Mouse (Mus musculus): ENCODE measurements around the gene Pdlim4. TPM values are rescaled to one million over a fixed set of nuclear protein-coding genes. Genes with fewer than 3 reads are reported as not detected.

Gene Pdlim4
- total RNA-seq, 2 experiments from 2014 or later: 5.1 to 5.6 TPM

- DNase-seq (ENCODE audit: low spot score): no peak
Observed at GRCm38 (mm10) chr11:54092188-54092587, 23.4 kb upstream of the Pdlim4 start.

DNA sequence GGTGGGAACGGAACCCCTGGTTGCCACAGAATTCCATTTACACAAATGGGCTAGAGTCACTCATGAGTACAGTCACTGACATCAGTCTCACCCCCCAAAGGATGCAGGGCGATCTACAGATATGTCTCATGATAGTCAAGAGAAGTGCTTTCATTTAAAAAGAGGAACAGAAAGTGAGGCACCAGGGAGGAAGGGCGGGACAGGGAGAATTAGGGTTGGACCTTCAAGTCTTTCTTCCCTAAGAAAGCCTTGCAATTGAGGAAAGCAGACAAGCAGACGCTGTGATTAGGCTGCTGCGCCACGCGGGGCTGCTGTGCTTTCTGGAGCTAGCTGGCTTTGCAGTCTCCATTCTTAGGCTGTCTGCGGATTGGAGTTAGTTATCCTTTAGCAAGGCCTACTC, 22.9 kb upstream of the Pdlim4 start:
- DNase-seq (ENCODE audit: low spot score): peak; percentile 34

- DNase-seq (ENCODE audit: low spot score): peak; percentile 55
Observed at GRCm38 (mm10) chr11:54090091-54090879, 21.5 kb upstream of the Pdlim4 start.

DNA sequence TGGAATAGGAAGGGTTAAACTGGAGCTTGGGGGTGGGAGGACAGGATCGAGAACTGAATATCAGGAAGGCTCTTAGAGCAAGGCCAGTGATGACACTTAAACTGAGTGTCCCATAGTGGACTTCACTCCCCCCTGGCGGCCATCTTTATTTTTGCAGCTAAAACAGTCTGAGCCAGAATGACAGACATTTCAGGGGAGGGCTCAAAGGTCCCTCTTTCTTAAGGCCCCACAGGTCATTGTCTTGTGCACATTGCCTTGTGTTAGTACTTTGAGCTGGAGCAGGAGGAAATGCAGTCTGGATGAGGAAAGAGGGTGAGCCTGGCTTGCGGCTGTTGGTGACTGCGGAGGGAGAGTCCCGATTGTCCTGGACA, 20.1 kb upstream of the Pdlim4 start:
- peak; percentile 91 for DNase-seq (ENCODE audit: low spot score)

- no peak for DNase-seq (ENCODE audit: low spot score)
Observed at GRCm38 (mm10) chr11:54088253-54088946, 19.6 kb upstream of the Pdlim4 start.

DNA sequence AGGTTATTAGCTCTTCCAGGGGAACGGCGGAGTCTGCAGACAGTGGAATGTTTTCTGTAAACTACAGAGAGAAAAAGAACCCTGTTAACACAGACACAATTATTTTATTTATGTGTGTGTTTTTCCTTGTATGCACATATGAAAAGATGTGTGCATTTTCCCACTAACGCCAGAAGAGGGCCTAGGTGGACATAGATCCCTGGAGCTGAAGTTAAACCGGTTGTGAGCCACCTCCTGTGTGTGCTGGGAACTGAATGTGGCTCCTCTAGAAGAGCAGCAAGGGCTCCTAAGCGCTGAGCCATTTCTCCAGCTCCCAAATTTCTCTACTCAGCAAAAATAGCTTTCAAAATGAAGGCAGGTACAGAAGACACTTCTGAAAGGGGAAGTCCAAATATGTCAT, 17.0 kb upstream of the Pdlim4 start:
- DNase-seq (ENCODE audit: low spot score): no peak

GRCm38 (mm10) chr11:54084976-54085375, 16.2 kb upstream of the Pdlim4 start:
- DNase-seq (ENCODE audit: low spot score): no peak

DNA sequence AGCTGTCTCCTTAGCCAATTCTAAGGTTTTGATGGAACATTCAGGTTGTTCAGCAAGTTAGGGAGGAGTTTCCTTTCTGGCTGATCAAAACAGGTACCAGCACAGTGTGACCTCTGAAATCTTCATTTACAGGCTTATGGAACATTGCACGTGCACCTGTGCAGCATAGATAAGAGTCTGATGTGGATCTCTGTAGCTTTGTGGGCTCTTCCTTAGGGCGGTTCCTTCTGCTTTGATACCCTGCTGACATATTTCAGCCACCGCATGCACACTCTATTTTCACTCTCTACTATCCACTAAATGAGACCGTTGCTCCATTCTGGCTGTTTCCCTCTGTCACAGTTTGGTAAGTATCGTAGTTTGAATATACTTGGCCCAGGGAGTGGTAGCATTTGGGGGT, 13.9 kb upstream of the Pdlim4 start:
- no peak for DNase-seq (ENCODE audit: low spot score)

DNA sequence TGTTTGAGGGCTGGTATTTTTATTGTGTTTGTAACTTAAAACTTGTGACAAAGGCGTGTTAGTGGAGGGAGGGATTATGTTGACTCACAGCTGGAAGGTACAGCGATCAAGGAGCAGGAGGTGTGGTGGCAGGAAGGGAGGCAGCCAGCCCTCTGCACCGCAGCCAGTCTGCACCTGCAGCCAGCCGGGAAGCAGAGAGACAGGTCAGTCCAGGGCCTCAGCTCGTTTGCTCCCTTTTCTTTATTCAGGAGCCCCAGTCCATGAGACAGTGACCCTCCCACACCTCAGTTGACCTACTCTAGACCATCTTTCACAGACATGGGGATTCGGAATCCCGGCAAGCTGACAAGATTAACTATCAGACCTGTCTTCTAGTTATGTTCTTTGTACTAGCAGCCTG, 11.6 kb upstream of the Pdlim4 start:
- no peak for DNase-seq (ENCODE audit: low spot score)

- DNase-seq (ENCODE audit: low spot score): peak; percentile 46
Observed at GRCm38 (mm10) chr11:54076101-54076500, 7.3 kb upstream of the Pdlim4 start.

DNA sequence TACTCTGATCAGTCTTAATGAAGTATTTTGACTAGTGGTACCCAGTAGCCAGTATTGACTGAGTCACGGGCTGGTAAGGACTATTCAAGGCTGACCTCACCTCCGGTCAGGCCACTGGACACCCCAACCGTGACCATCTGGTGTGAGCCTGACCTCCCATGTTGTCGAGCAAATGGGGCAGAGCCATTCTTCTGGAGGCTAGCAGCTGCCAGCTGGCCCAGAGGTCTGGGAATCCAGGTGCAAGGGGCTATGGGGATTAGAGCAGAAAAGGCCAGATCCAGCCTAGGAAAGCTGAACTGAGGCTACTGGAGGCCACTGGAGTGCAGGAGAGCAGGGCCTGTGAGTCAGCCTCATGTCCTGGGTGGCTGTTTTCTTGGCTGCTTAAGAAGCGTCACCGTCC, 6.5 kb upstream of the Pdlim4 start:
- DNase-seq (ENCODE audit: low spot score): peak; percentile 48

GRCm38 (mm10) chr11:54073291-54073690, 4.5 kb upstream of the Pdlim4 start:
- DNase-seq (ENCODE audit: low spot score): no peak

- DNase-seq (ENCODE audit: low spot score): peak; percentile 56
Observed at GRCm38 (mm10) chr11:54071726-54072445, 3.1 kb upstream of the Pdlim4 start.

GRCm38 (mm10) chr11:54067996-54068519, 756 bp downstream of the Pdlim4 start:
- DNase-seq (ENCODE audit: low spot score): no peak

DNA sequence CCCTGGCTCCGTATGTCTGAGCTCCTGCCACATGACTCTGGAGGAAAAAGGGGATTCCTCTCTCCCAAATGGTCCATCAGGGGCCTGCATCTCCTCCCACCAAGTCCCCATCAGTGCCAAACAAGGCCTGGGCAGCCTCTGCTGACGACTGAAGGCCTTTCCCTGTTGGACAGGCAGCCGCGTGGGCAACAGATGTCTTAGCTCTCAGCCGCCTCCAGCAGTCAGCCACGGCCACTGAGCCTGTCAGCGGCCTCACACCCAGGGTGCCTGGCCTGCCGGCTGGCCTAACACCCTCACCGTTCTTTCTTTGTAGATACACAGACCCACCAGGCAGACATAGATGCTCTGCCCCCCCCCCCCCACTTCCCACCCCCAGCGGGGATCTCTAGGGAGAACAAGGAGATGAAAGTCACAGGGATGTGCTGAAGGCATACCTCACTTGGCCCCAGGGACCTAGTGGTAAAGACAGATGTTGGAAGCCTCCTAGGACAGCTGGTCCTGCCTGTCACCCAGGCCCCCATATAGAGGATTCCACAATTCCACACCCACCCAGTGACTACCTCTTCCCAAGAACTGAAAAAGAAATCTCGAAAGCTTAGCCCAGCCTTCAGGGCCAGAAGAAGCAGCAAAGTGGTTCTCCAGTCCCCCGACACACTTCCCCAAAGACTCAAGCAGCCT, 1.4 kb downstream of the Pdlim4 start:
- no peak for DNase-seq (ENCODE audit: low spot score)

DNA sequence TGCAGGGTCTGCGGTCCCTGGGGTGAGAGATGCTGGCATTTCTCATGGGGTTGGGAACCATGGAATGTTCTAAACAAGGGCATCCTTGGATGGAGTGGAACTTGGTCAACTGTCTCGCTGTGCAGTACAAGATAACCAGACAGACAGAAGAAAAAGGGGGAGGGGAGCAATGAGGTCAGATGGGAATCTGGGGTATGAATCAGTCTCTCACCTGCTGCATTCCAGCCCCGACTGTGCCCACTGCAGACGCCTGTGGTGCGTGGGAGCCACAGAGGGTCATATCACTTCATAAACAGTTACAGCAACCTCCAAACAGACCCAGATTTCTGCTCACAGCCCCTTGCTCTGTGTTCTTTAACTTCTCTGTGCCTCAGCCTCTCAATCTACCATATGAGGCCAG, 2.4 kb downstream of the Pdlim4 start:
- DNase-seq (ENCODE audit: low spot score): no peak

GRCm38 (mm10) chr11:54065915-54066178, 3.0 kb downstream of the Pdlim4 start:
- DNase-seq (ENCODE audit: low spot score): no peak

DNA sequence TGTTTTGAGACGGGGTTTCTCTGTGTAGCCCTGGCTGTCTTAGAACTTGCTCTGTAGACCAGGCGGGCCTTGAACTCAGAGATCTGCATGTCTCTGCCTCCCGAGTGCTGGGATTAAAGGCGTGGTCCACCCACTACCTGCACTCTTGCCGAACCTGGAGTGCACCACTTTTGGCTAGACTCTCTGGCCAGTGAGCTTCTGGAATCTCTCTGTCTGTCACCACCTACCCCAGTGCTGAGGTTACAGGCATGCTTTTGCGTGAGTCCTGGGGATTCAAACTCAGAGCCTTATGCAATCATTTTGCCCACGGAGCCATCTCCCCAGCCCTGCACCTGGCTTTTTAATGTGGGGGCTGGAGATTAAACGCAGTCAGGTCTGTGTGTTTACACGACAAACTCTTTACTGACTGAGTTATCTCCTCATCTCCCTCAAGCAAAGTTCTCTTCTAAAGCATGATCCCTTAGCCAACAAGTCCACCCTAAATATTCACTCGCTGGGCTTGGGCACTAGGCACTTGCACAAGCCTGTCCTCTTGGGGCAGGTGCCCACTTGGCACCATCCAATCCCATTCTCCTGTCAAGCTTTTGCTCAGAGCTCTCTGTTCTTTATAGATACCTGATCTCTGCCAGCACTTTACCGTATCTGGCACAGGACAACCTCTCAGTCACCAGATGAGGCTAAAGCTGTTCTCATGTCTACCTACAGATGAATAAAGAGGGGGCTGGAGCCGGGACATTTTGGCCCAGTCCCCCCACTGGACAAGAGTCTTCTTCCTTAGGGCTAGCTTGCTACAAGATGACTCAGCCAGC, 3.5 kb downstream of the Pdlim4 start:
- no peak for DNase-seq (ENCODE audit: low spot score)

GRCm38 (mm10) chr11:54064412-54064978, 4.3 kb downstream of the Pdlim4 start:
- no peak for DNase-seq (ENCODE audit: low spot score)

- no peak for DNase-seq (ENCODE audit: low spot score)
Observed at GRCm38 (mm10) chr11:54063472-54063775, 5.4 kb downstream of the Pdlim4 start.

Measured in gastrocnemius, adult 18-20 months (tissue).